Mouse (Mus musculus): Measurements from ENCODE around the gene Ccr1.

DNA sequence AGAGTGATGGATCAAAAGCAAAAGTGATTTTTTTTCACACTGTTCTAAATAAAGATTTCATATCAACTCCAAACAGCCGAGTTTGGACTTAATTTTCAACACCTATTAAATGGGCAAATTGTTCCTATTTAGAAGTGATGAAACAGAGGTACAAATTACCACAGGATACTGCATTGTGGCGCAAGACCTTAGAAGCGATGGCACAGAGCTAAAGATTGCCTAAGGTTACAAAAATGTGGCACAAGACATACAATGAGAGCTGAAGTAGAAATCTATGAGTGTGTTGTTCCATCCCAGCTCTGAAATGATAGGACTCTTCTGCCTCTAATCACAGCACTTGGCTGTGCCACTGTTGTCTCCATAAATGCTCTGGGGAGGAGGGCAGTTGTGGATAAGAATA is 3.7 kb downstream of the Ccr1 start:
- no peak for TF ChIP-seq POLR2A (IDR thresholded peaks at IDR 0.05; ENCODE audit: low read depth, low read length)
- TF ChIP-seq CTCF (IDR thresholded peaks at IDR 0.05; ENCODE audit: borderline replicate concordance, insufficient read depth, low read length): no peak

All from embryonic fibroblast, embryonic 13.5 days (primary cell).